Mouse (Mus musculus) erythroblast, embryonic 14.5 days (primary cell): ENCODE measurements around the gene Rab30.

ENCODE experiments used
- GATA1 ChIP-seq: IDR thresholded peaks from 2 replicates; pipeline ENCODE4 v1.6.1; 2012; ENCODE audit warnings: low read length, inconsistent platforms, mixed read lengths
- TAL1 ChIP-seq: IDR thresholded peaks from 3 replicates; pipeline ENCODE4 v1.6.1; 2012; ENCODE audit warnings: low read length, inconsistent platforms, mixed read lengths

DNA sequence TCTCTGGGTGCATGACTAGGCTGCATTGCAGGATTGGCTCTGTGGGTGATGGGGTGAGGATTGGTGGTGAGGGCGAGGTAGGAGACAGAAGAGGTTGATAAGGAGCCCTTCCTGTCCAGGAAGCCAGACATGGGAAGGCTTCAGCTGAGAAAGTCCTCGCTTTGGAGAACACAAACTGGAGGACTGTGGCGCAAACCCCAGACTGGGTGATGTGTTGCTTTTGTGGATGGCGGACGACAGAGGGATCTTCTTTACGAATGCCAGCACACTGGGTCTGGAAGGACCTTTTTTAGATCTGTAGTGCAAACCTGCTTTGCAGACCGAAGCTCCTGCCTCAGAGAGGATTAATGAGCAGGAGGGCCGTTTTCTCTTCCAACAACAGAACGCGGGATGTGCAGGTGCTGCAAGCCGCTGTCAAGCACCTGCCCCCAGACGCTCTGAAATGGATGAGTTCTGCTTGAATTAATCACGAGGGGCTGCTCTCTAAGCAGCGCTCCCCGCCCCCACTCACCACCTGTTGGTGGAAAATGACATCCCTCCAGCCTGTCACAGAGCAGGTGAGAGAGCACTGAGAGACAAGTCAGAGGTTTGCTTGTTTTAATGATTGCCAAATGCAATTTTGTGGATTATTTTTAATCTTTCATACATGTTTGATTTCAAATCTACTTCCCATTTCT, 65.2 kb downstream of the Rab30 start:
- TF ChIP-seq TAL1 (no peak), GATA1 (no peak)
